14 mouse cellular contexts compared by ENCODE assay signal in the genomic region with DNA sequence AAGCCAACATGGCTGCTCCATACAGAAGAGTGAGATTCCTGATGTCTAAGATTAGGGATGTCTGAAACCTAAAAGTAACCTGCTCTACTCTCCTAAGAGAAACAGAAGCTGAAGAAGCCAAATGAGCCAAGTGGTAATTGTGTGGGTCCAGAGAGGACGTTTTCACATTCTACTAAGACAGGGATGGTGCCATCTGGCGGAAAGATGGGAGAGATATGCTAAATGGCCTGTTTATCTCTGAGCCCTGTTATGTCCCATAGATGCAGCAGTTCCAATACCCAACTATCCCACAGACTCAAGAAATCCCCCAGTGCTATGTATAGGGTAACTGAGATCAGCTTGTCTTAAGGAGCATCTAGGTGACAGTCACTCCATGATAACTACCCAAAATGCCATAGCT.
DNase-seq lines count a peak whose midpoint lies in the region; ATAC-seq and TF ChIP-seq lines count a peak whose summit lies in the region.
"Had no signal": no experiment of that assay in that cellular context is flagged by ENCODE, and none has a peak within 500 bp of the region (broad histone marks: within the 10 kb centered on the region; RNA-seq: fewer than 3 reads in every experiment).

No protein-coding gene starts in this region.

- peak; percentile 15 for DNase-seq in hindbrain, postnatal 0 days (ENCODE audit: low spot score)
- DNase-seq in hindbrain, embryonic 14.5 days (ENCODE audit: low spot score): no peak
- peak; percentile 12 for DNase-seq in right cerebral cortex, postnatal 14 days
- DNase-seq in right cerebral cortex, postnatal 25 days: no peak
- peak; percentile 56 for DNase-seq in cerebellum, adult 9-11 months
- no peak for DNase-seq in heart, adult 18-20 months
- DNase-seq in kidney, postnatal 14 days: no peak
- no peak for DNase-seq in urinary bladder, postnatal 4 days (ENCODE audit: low spot score in 2 of 2)
- DNase-seq: kidney, adult 18-20 months; lung, embryonic 14.5 days; thymus, postnatal 25 days had no signal

- H3K27ac ChIP-seq in hindbrain, postnatal 0 days: no peak overlapping the region
- H3K27ac ChIP-seq in hindbrain, embryonic 14.5 days: no peak overlapping the region
- H3K27ac ChIP-seq: heart, embryonic 15.5 days; stomach, embryonic 15.5 days had no signal

- TF ChIP-seq CTCF in hindbrain, postnatal 0 days (IDR thresholded peaks at IDR 0.05; ENCODE audit: low read depth): 0 out of 2 replicates have a peak, but pooled peaks have one; percentile 24

- H3K9ac ChIP-seq in hindbrain, postnatal 0 days (replicated peaks; ENCODE audit: low read length): no peak overlapping the region
- H3K9ac ChIP-seq in hindbrain, embryonic 14.5 days: no peak overlapping the region
- H3K9ac ChIP-seq: heart, embryonic 15.5 days; lung, embryonic 14.5 days; stomach, embryonic 15.5 days had no signal

- WGBS in hindbrain, postnatal 0 days: 53% methylated on average over 2 of the region's 2 CpGs
- 61% methylated on average over 2 of the region's 2 CpGs for WGBS in hindbrain, embryonic 14.5 days

- no peaks in the 10 kb centered on the region for H3K27me3 ChIP-seq in hindbrain, postnatal 0 days (ENCODE audit: insufficient read depth, low read length)
- no peaks in the 10 kb centered on the region for H3K27me3 ChIP-seq in hindbrain, embryonic 14.5 days (ENCODE audit: control insufficient read depth, insufficient read depth, low read length)
- H3K27me3 ChIP-seq: heart, embryonic 15.5 days; stomach, embryonic 15.5 days had no signal

- no peaks in the 10 kb centered on the region for H3K4me1 ChIP-seq in hindbrain, postnatal 0 days (ENCODE audit: insufficient read depth, low read length)
- no peaks in the 10 kb centered on the region for H3K4me1 ChIP-seq in hindbrain, embryonic 14.5 days (replicated peaks; ENCODE audit: control insufficient read depth, insufficient read depth, low read length)
- H3K4me1 ChIP-seq: heart, embryonic 15.5 days; stomach, embryonic 15.5 days had no signal

- ATAC-seq in hindbrain, postnatal 0 days: 0 out of 2 replicates have a peak, but pooled peaks have one; percentile 42
- ATAC-seq in hindbrain, embryonic 14.5 days (ENCODE audit: low FRiP score): no peak

- no peak overlapping the region for H3K4me2 ChIP-seq in hindbrain, postnatal 0 days (ENCODE audit: low read depth, low read length)
- no peak overlapping the region for H3K4me2 ChIP-seq in hindbrain, embryonic 14.5 days (replicated peaks)
- H3K4me2 ChIP-seq: heart, embryonic 15.5 days; lung, embryonic 14.5 days; stomach, embryonic 15.5 days had no signal

- H3K36me3 ChIP-seq in hindbrain, postnatal 0 days (ENCODE audit: insufficient read depth, low read length): no peaks in the 10 kb centered on the region
- H3K36me3 ChIP-seq in hindbrain, embryonic 14.5 days (replicated peaks; ENCODE audit: control insufficient read depth, insufficient read depth): no peaks in the 10 kb centered on the region
- H3K36me3 ChIP-seq: heart, embryonic 15.5 days; stomach, embryonic 15.5 days had no signal

- H3K9me3 ChIP-seq in hindbrain, postnatal 0 days (ENCODE audit: low read length): no peaks in the 10 kb centered on the region
- no peaks in the 10 kb centered on the region for H3K9me3 ChIP-seq in hindbrain, embryonic 14.5 days (ENCODE audit: control insufficient read depth, low read length)
- H3K9me3 ChIP-seq: heart, embryonic 15.5 days; stomach, embryonic 15.5 days had no signal

- H3K4me3 ChIP-seq in hindbrain, postnatal 0 days (ENCODE audit: low read length): no peak overlapping the region
- H3K4me3 ChIP-seq in hindbrain, embryonic 14.5 days (replicated peaks; ENCODE audit: low read length): no peak overlapping the region
- H3K4me3 ChIP-seq: erythroblast, embryonic 14.5 days; heart, embryonic 15.5 days; stomach, embryonic 15.5 days had no signal

Comparison
In these comparisons a context has a peak if more than half of its experiments do, and no peak if none do; other contexts are left out.
1. DNase-seq: peak in hindbrain, postnatal 0 days (single experiment), right cerebral cortex, postnatal 14 days (single experiment) and cerebellum, adult 9-11 months (single experiment); none in hindbrain, embryonic 14.5 days (single experiment), right cerebral cortex, postnatal 25 days (single experiment), heart, adult 18-20 months (0 of 2), kidney, postnatal 14 days (single experiment) and urinary bladder, postnatal 4 days (0 of 2).